Mouse (Mus musculus) forebrain, embryonic 10.5 days (tissue): ENCODE data around the gene Ptprd. TPM values are rescaled to one million over a fixed set of nuclear protein-coding genes. Genes with fewer than 3 reads are reported as not detected.

Experiments
- DNase-seq: peaks from one replicate; pipeline ENCODE4 v3.0.0-alpha.2; 2017; ENCODE audit warnings: low spot score; ENCODE audit errors: extremely low spot score
- H3K27ac ChIP-seq: fragments of 300-500 bp; sonication (generic); 2 replicates; pipeline ENCODE4 v1.5.1; 2016; ENCODE audit warnings: mild to moderate bottlenecking
- H3K27me3 ChIP-seq: fragments of 300-500 bp; sonication (generic); 2 replicates; pipeline ENCODE4 v1.6.1; 2016; ENCODE audit warnings: mild to moderate bottlenecking; ENCODE audit not compliant: poor library complexity, severe bottlenecking
- H3K36me3 ChIP-seq: fragments of 300-500 bp; sonication (generic); replicated peaks from 2 replicates; pipeline ENCODE4 v1.6.1; 2016; ENCODE audit warnings: mild to moderate bottlenecking, moderate library complexity
- H3K4me1 ChIP-seq: fragments of 300-500 bp; sonication (generic); 2 replicates; pipeline ENCODE4 v1.6.1; 2016
- H3K4me3 ChIP-seq: fragments of 300-500 bp; sonication (generic); 2 replicates; pipeline ENCODE4 v1.5.1; 2016; ENCODE audit warnings: mild to moderate bottlenecking, moderate library complexity
- H3K9me3 ChIP-seq: fragments of 300-500 bp; sonication (generic); 2 replicates; pipeline ENCODE4 v1.6.1; 2016; ENCODE audit warnings: mild to moderate bottlenecking, moderate library complexity
- WGBS: fragments of 180-500 bp; shearing (Covaris S2); methylation state at CpG from one replicate; pipeline ENCODE4 v1.1.7; 2016; 5-methylcytosine and 5-hydroxymethylcytosine counted together
- polyA plus RNA-seq: library from polyadenylated mRNA; unstranded; fragments of >200 nt; fragmentation: Nextera tagmentation; extraction: Ambion mirVana; gene quantifications from 2 replicates; pipeline ENCODE4 v1.2.1, GENCODE M21; 2016

Gene Ptprd
- polyA plus RNA-seq, 1 experiment from 2014 or later: 12.2 TPM

- Histone ChIP-seq H3K4me1 (peaks cover 14% of the 10 kb centered on the region), H3K9me3 (no peaks in the 10 kb centered on the region), H3K4me3 (no peak overlapping the region), H3K27ac (no peak overlapping the region), H3K36me3 (no peaks in the 10 kb centered on the region), H3K27me3 (peaks cover 12% of the 10 kb centered on the region)
- WGBS: 95% methylated on average over 5 of the region's 5 CpGs
- no peak for DNase-seq
Observed at GRCm38 (mm10) chr4:76403219-76403618, 1808.5 kb downstream of the Ptprd start.

- Histone ChIP-seq H3K9me3 (no peaks in the 10 kb centered on the region), H3K27ac (no peak overlapping the region), H3K4me3 (no peak overlapping the region), H3K4me1 (peaks cover 6% of the 10 kb centered on the region; the same call in 1 of the 2 replicates), H3K36me3 (no peaks in the 10 kb centered on the region), H3K27me3 (no peaks in the 10 kb centered on the region)
- no peak for DNase-seq
- WGBS: 90% methylated on average over 5 of the region's 5 CpGs
Observed at GRCm38 (mm10) chr4:76387887-76388286, 1823.9 kb downstream of the Ptprd start.

GRCm38 (mm10) chr4:76386978-76387824 lies 1824.6 kb downstream of the Ptprd start:
- peaks cover 6% of the 10 kb centered on the region; the same call in 1 of the 2 replicates for H3K4me1 ChIP-seq
- H3K27ac ChIP-seq: no peak overlapping the region
- no peak overlapping the region for H3K4me3 ChIP-seq
- no peak for DNase-seq
- no peaks in the 10 kb centered on the region for H3K36me3 ChIP-seq
- H3K27me3 ChIP-seq: no peaks in the 10 kb centered on the region
- no peaks in the 10 kb centered on the region for H3K9me3 ChIP-seq
- 60% methylated on average over 7 of the region's 7 CpGs for WGBS

GRCm38 (mm10) chr4:76385818-76386217 lies 1825.9 kb downstream of the Ptprd start:
- H3K27ac ChIP-seq: no peak overlapping the region
- H3K27me3 ChIP-seq: no peaks in the 10 kb centered on the region
- no peak overlapping the region for H3K4me3 ChIP-seq
- peaks cover 6% of the 10 kb centered on the region; the same call in 1 of the 2 replicates for H3K4me1 ChIP-seq
- no peaks in the 10 kb centered on the region for H3K36me3 ChIP-seq
- no peak for DNase-seq
- no peaks in the 10 kb centered on the region for H3K9me3 ChIP-seq
- 96% methylated on average over 5 of the region's 5 CpGs for WGBS

- Histone ChIP-seq H3K4me3 (no peak overlapping the region), H3K36me3 (no peaks in the 10 kb centered on the region), H3K4me1 (no peaks in the 10 kb centered on the region), H3K27me3 (no peaks in the 10 kb centered on the region), H3K27ac (no peak overlapping the region), H3K9me3 (no peaks in the 10 kb centered on the region)
- 86% methylated on average over 6 of the region's 6 CpGs for WGBS
- no peak for DNase-seq
Observed at GRCm38 (mm10) chr4:76380312-76380917, 1831.3 kb downstream of the Ptprd start.

- WGBS: 69% methylated on average over 4 of the region's 4 CpGs
- Histone ChIP-seq H3K4me3 (no peak overlapping the region), H3K9me3 (no peaks in the 10 kb centered on the region), H3K27me3 (no peaks in the 10 kb centered on the region), H3K36me3 (no peaks in the 10 kb centered on the region), H3K27ac (0 out of 2 replicates have a peak overlapping the region, but pooled peaks have one; percentile 15), H3K4me1 (peaks cover 41% of the 10 kb centered on the region)
- DNase-seq: peak; percentile 32
Observed at GRCm38 (mm10) chr4:76370041-76370880, 1841.5 kb downstream of the Ptprd start.

- DNase-seq: no peak
- H3K27ac ChIP-seq: no peak overlapping the region
- H3K4me1 ChIP-seq: peaks cover 42% of the 10 kb centered on the region
- WGBS: 78% methylated on average over 3 of the region's 3 CpGs
- H3K4me3 ChIP-seq: no peak overlapping the region
- H3K9me3 ChIP-seq: no peaks in the 10 kb centered on the region
- H3K27me3 ChIP-seq: no peaks in the 10 kb centered on the region
- H3K36me3 ChIP-seq: no peaks in the 10 kb centered on the region
Observed at GRCm38 (mm10) chr4:76369101-76369500, 1842.7 kb downstream of the Ptprd start.

- H3K4me3 ChIP-seq: no peak overlapping the region
- 92% methylated on average over 2 of the region's 2 CpGs for WGBS
- no peaks in the 10 kb centered on the region for H3K9me3 ChIP-seq
Observed at GRCm38 (mm10) chr4:76368291-76368690, 1843.5 kb downstream of the Ptprd start.

GRCm38 (mm10) chr4:76367285-76367684 lies 1844.5 kb downstream of the Ptprd start:
- Histone ChIP-seq H3K27ac (no peak overlapping the region), H3K4me1 (peaks cover 51% of the 10 kb centered on the region), H3K27me3 (no peaks in the 10 kb centered on the region), H3K4me3 (no peak overlapping the region), H3K36me3 (no peaks in the 10 kb centered on the region), H3K9me3 (no peaks in the 10 kb centered on the region)
- DNase-seq: no peak
- 87% methylated on average over 3 of the region's 3 CpGs for WGBS

More at GRCm38 (mm10) chr4:76368291-76368690, 1843.5 kb downstream of the Ptprd start:
- no peaks in the 10 kb centered on the region for H3K27me3 ChIP-seq
- peaks cover 50% of the 10 kb centered on the region for H3K4me1 ChIP-seq
- DNase-seq: no peak
- H3K36me3 ChIP-seq: no peaks in the 10 kb centered on the region
- H3K27ac ChIP-seq: no peak overlapping the region

GRCm38 (mm10) chr4:76365871-76366270 lies 1845.9 kb downstream of the Ptprd start:
- Histone ChIP-seq H3K27me3 (no peaks in the 10 kb centered on the region), H3K36me3 (no peaks in the 10 kb centered on the region), H3K4me1 (peaks cover 50% of the 10 kb centered on the region), H3K4me3 (no peak overlapping the region), H3K9me3 (no peaks in the 10 kb centered on the region), H3K27ac (no peak overlapping the region)
- 83% methylated on average over 4 of the region's 4 CpGs for WGBS
- no peak for DNase-seq

GRCm38 (mm10) chr4:76361546-76361945 lies 1850.2 kb downstream of the Ptprd start:
- peaks cover 19% of the 10 kb centered on the region for H3K4me1 ChIP-seq
- no peak overlapping the region for H3K27ac ChIP-seq
- WGBS: 89% methylated on average over 1 of the region's 1 CpGs
- H3K4me3 ChIP-seq: no peak overlapping the region
- H3K36me3 ChIP-seq: no peaks in the 10 kb centered on the region
- DNase-seq: no peak
- no peaks in the 10 kb centered on the region for H3K9me3 ChIP-seq
- H3K27me3 ChIP-seq: no peaks in the 10 kb centered on the region

GRCm38 (mm10) chr4:76354167-76354566 lies 1857.6 kb downstream of the Ptprd start:
- Histone ChIP-seq H3K4me1 (peaks cover 25% of the 10 kb centered on the region), H3K9me3 (peaks cover 3% of the 10 kb centered on the region; the same call in 1 of the 2 replicates), H3K27ac (no peak overlapping the region), H3K27me3 (no peaks in the 10 kb centered on the region), H3K36me3 (0 out of 2 replicates have a peak, but pooled peaks cover 2% of the 10 kb centered on the region), H3K4me3 (no peak overlapping the region)
- 89% methylated on average over 2 of the region's 2 CpGs for WGBS
- no peak for DNase-seq
